Mouse (Mus musculus) neural tube, embryonic 14.5 days (tissue): ENCODE data around the gene Pigz. TPM values are rescaled to one million over a fixed set of nuclear protein-coding genes. Genes with fewer than 3 reads are reported as not detected.

Experiments
- ATAC-seq: fragments of 200-750 bp; cut with Nextera tagmentation; 2 replicates; pipeline ENCODE4 v1.8.0; 2017; ENCODE audit warnings: low read depth, mild to moderate bottlenecking, moderate TSS enrichment, moderate library complexity
- H3K27ac ChIP-seq: fragments of 300-500 bp; sonication (generic); 2 replicates; pipeline ENCODE4 v1.5.1; 2014; ENCODE audit warnings: low read depth, mild to moderate bottlenecking, control low read depth, low read length, moderate library complexity, mixed read lengths
- H3K27me3 ChIP-seq: fragments of 300-500 bp; sonication (generic); 2 replicates; pipeline ENCODE4 v1.6.1; 2014; ENCODE audit warnings: low read length; ENCODE audit not compliant: control insufficient read depth, insufficient read depth
- H3K36me3 ChIP-seq: fragments of 300-500 bp; sonication (generic); 2 replicates; pipeline ENCODE4 v1.6.1; 2014; ENCODE audit warnings: low read length, mixed read lengths; ENCODE audit not compliant: control insufficient read depth, insufficient read depth
- H3K4me1 ChIP-seq: fragments of 300-500 bp; sonication (generic); 2 replicates; pipeline ENCODE4 v1.6.1; 2014; ENCODE audit warnings: low read length; ENCODE audit not compliant: control insufficient read depth, insufficient read depth
- H3K4me2 ChIP-seq: fragments of 300-500 bp; sonication (generic); 2 replicates; pipeline ENCODE4 v1.6.1; 2014; ENCODE audit warnings: mild to moderate bottlenecking, low read depth, low read length, control low read depth
- H3K4me3 ChIP-seq: fragments of 300-500 bp; sonication (generic); 2 replicates; pipeline ENCODE4 v1.5.1; 2014; ENCODE audit warnings: low read depth, low read length, control low read depth, mixed read lengths
- H3K9ac ChIP-seq: fragments of 300-500 bp; sonication (generic); replicated peaks from 2 replicates; pipeline ENCODE4 v1.6.1; 2014; ENCODE audit warnings: low read depth, mild to moderate bottlenecking, control low read depth, low read length, mixed read lengths
- H3K9me3 ChIP-seq: fragments of 300-500 bp; sonication (generic); 2 replicates; pipeline ENCODE4 v1.6.1; 2016; ENCODE audit warnings: low read length; ENCODE audit not compliant: control insufficient read depth
- WGBS: fragments of 180-500 bp; shearing (Covaris S2); extraction: QIAGEN DNeasy Blood & Tissue Kit; methylation state at CpG from one replicate; pipeline ENCODE4 v1.1.7; 2014; 5-methylcytosine and 5-hydroxymethylcytosine counted together
- polyA plus RNA-seq: library from polyadenylated mRNA; unstranded; fragments of >200 nt; fragmentation: Nextera tagmentation; extraction: Ambion mirVana; gene quantifications from 2 replicates; pipeline ENCODE4 v1.2.1, GENCODE M21; 2014

Gene Pigz
- polyA plus RNA-seq, 1 experiment from 2014 or later: 5.0 TPM

GRCm38 (mm10) chr16:31905331-31905730, 28.3 kb upstream of the Pigz start:
- 77% methylated on average over 4 of the region's 4 CpGs for WGBS
- H3K27me3 ChIP-seq: no peaks in the 10 kb centered on the region
- no peak overlapping the region for H3K9ac ChIP-seq
- no peak overlapping the region for H3K4me2 ChIP-seq
- 0 out of 2 replicates have a peak, but pooled peaks cover 9% of the 10 kb centered on the region for H3K4me1 ChIP-seq
- no peaks in the 10 kb centered on the region for H3K36me3 ChIP-seq
- no peak overlapping the region for H3K4me3 ChIP-seq
- H3K27ac ChIP-seq: no peak overlapping the region
- H3K9me3 ChIP-seq: no peaks in the 10 kb centered on the region
- no peak for ATAC-seq

DNA sequence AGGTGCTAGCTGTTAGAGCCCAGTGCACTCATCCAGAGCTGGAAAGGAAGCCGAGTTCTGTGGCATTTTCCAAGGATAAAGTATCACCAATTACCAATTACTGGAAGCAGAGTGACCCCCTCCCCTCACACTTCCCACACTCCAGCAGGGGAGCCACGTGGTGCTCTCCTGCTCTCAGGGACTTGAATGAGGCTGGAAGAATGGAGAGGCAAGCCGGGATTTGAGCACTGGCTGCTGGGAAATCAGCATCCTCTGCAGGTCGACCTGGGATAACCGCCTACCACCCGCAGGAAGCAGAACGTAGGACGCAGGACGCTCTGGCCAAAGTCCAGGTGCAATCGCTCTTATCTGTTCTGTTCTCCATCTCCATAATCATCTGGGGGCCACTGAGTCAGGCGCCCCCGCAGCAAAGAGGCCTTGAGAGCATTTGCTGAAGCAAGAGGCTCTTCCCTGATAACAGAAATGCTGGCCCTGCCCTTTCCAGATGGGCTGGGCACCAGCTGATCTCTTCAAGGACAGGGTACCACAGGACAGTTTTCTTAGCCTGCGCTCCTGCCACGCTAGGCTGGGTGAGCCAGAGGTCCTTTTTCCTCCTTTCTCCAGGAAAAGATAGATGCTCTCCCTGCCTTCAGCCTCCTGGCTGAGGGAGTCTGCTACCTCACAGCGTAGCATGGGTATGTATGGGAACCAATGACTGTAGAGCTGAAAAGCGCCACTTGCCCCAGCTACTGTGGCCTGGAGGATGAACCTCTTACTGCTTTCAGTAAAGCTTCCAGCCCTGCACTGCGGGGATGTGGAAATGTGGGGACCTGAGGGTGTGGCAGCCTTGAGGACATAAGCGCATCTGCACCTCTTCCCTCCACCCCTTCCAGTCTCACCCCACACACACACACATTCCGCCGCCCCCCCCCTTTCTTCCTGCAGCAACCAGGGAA, 27.5 kb upstream of the Pigz start:
- Histone ChIP-seq H3K4me2 (0 out of 2 replicates have a peak overlapping the region, but pooled peaks have one; percentile 31), H3K9ac (0 out of 2 replicates have a peak overlapping the region, but pooled peaks have one; percentile 11), H3K27me3 (no peaks in the 10 kb centered on the region), H3K4me3 (no peak overlapping the region), H3K9me3 (no peaks in the 10 kb centered on the region), H3K36me3 (no peaks in the 10 kb centered on the region), H3K27ac (no peak overlapping the region), H3K4me1 (0 out of 2 replicates have a peak, but pooled peaks cover 9% of the 10 kb centered on the region)
- 44% methylated on average over 20 of the region's 20 CpGs for WGBS
- peak; percentile 34; the same call in 1 of the 2 replicates for ATAC-seq

DNA sequence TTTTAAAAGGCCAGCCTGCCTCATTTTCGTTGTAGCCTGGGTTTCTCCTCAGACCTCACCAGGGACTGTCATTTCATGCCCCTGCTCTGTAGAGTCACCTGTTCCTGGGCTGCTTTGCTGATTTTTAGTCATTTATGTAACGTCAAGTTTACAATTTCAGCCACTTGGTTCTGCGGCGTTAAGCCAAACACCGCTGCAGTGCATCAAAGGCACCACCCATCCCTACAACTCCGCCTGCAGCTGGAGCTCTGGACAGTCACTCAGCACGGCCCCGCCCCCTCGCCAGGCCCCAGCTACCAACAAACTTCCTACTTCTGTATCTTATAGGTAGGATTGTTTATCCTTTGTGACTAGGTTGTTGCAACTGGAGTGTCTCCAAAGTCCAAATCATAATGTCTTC, 26.8 kb upstream of the Pigz start:
- no peaks in the 10 kb centered on the region for H3K36me3 ChIP-seq
- WGBS: 14% methylated on average over 9 of the region's 9 CpGs
- H3K4me1 ChIP-seq: 0 out of 2 replicates have a peak, but pooled peaks cover 9% of the 10 kb centered on the region
- ATAC-seq: peak; percentile 44; the same call in 1 of the 2 replicates
- H3K9ac ChIP-seq: no peak overlapping the region
- H3K27me3 ChIP-seq: no peaks in the 10 kb centered on the region
- H3K4me3 ChIP-seq: no peak overlapping the region
- peak overlapping the region; percentile 31; the same call in 1 of the 2 replicates for H3K4me2 ChIP-seq
- H3K9me3 ChIP-seq: no peaks in the 10 kb centered on the region
- H3K27ac ChIP-seq: no peak overlapping the region

DNA sequence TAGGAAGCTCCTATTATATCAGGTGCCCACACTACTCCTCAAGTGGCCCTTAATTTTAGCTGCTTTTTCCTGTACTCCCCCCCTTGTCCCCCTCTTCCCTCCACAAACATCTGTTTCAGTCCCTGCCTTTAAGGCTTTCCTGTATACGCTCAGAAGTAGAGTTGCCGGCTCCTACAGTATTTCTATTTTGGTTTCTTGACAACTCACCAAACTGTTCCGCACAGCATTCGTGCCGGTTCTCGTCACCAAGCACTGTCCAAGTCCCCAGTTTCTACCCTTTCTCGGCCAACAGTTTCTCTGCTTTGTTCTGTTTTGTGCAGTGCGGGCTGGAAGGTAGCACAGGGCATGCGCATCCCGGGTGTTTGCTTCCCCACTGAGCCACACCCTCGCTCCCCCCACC, 24.7 kb upstream of the Pigz start:
- no peak overlapping the region for H3K4me2 ChIP-seq
- 66% methylated on average over 11 of the region's 11 CpGs for WGBS
- no peaks in the 10 kb centered on the region for H3K36me3 ChIP-seq
- H3K4me3 ChIP-seq: no peak overlapping the region
- no peak overlapping the region for H3K9ac ChIP-seq
- ATAC-seq: no peak
- no peaks in the 10 kb centered on the region for H3K9me3 ChIP-seq
- H3K27me3 ChIP-seq: no peaks in the 10 kb centered on the region
- H3K4me1 ChIP-seq: 0 out of 2 replicates have a peak, but pooled peaks cover 9% of the 10 kb centered on the region
- H3K27ac ChIP-seq: no peak overlapping the region

GRCm38 (mm10) chr16:31910281-31910847, 23.3 kb upstream of the Pigz start:
- no peak overlapping the region for H3K9ac ChIP-seq
- H3K4me3 ChIP-seq: no peak overlapping the region
- H3K36me3 ChIP-seq: no peaks in the 10 kb centered on the region
- H3K4me2 ChIP-seq: no peak overlapping the region
- ATAC-seq: no peak
- H3K27me3 ChIP-seq: no peaks in the 10 kb centered on the region
- no peaks in the 10 kb centered on the region for H3K9me3 ChIP-seq
- no peak overlapping the region for H3K27ac ChIP-seq
- 0 out of 2 replicates have a peak, but pooled peaks cover 9% of the 10 kb centered on the region for H3K4me1 ChIP-seq
- WGBS: 77% methylated on average over 10 of the region's 10 CpGs

GRCm38 (mm10) chr16:31917776-31918175, 15.9 kb upstream of the Pigz start:
- Histone ChIP-seq H3K9me3 (no peaks in the 10 kb centered on the region), H3K4me1 (no peaks in the 10 kb centered on the region), H3K27me3 (no peaks in the 10 kb centered on the region), H3K9ac (0 out of 2 replicates have a peak overlapping the region, but pooled peaks have one; percentile 37), H3K27ac (no peak overlapping the region), H3K4me3 (no peak overlapping the region), H3K36me3 (no peaks in the 10 kb centered on the region), H3K4me2 (no peak overlapping the region)
- WGBS: 78% methylated on average over 11 of the region's 11 CpGs
- ATAC-seq: no peak

DNA sequence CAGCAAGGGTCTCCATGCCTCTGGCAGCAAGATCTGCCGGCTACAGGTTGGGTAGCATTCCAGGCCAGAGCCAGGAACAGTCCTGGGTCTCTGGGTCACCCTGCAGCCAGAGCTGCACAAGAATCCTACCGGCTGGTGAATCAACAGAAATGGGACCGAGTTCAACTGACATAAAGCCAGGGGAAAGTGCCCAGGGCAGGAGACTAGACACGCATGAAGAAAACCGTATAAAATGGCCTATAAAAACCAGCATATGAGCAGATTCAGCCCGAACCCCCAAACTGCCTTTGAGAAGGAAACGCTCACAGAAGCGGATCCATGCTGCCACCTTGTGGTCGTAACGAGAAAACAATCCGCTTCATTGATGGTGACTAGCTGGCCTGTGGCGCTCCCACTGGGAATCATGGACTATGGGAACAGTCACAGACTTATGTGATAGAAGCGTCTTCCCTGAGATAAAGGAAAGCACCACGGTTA, 15.4 kb upstream of the Pigz start:
- Histone ChIP-seq H3K27me3 (no peaks in the 10 kb centered on the region), H3K4me2 (0 out of 2 replicates have a peak overlapping the region, but pooled peaks have one; percentile 24), H3K9ac (peak overlapping the region; percentile 37; the same call in 1 of the 2 replicates), H3K36me3 (no peaks in the 10 kb centered on the region), H3K27ac (no peak overlapping the region), H3K4me3 (no peak overlapping the region), H3K4me1 (no peaks in the 10 kb centered on the region), H3K9me3 (no peaks in the 10 kb centered on the region)
- WGBS: 3% methylated on average over 14 of the region's 14 CpGs
- peak; percentile 66; the same call in 1 of the 2 replicates for ATAC-seq

GRCm38 (mm10) chr16:31924368-31924767, 9.3 kb upstream of the Pigz start:
- Histone ChIP-seq H3K9ac (no peak overlapping the region), H3K27me3 (no peaks in the 10 kb centered on the region), H3K9me3 (no peaks in the 10 kb centered on the region), H3K4me3 (no peak overlapping the region), H3K4me1 (no peaks in the 10 kb centered on the region), H3K4me2 (no peak overlapping the region), H3K36me3 (no peaks in the 10 kb centered on the region), H3K27ac (no peak overlapping the region)
- 87% methylated on average over 6 of the region's 6 CpGs for WGBS
- ATAC-seq: no peak

DNA sequence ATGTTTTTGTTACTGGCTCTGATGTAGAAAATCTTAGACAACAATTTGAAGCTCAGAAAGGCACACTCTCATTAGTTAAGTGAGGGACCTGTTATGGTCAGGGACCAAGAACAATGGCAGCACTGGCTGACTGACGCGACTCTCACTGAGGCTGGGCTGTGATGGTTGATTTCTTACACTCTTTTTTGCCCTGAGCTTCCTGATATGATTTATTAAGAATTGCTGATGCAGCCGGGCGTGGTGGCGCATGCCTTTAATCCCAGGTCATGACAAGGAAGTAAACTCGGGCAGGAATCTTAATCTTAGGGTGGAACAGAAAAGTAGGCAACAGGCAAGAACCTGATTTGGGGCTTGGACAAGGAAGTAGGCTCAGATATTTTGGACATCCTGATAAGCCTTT, 7.6 kb upstream of the Pigz start:
- ATAC-seq: no peak
- H3K4me3 ChIP-seq: no peak overlapping the region
- H3K4me2 ChIP-seq: no peak overlapping the region
- H3K9ac ChIP-seq: no peak overlapping the region
- no peaks in the 10 kb centered on the region for H3K27me3 ChIP-seq
- H3K9me3 ChIP-seq: no peaks in the 10 kb centered on the region
- no peaks in the 10 kb centered on the region for H3K4me1 ChIP-seq
- WGBS: 86% methylated on average over 6 of the region's 6 CpGs
- H3K36me3 ChIP-seq: no peaks in the 10 kb centered on the region
- H3K27ac ChIP-seq: no peak overlapping the region
